Mouse (Mus musculus): ENCODE measurements at regions not wholly inside any gene's neighbourhood (a gene's known extent, or its start where the extent isn't known, plus 50 kb on each side); places are given as distances from the start of the nearest gene placed in this dataset.
"Not testable (repeated sequence)": the region's sequence is repeated elsewhere in the genome, so short reads cannot be mapped to it uniquely, and the experiment has no call there.

GRCm38 (mm10) chr16:69937514-69938194, 74.1 kb upstream of the Speer2 start:
- intact Hi-C loops (cut with DNase I) = no loop called here
- no peak for DNase-seq

- DNase-seq = no peak
- intact Hi-C loops (cut with DNase I) = no loop called here
Observed at GRCm38 (mm10) chr16:69943635-69944034, 80.1 kb upstream of the Speer2 start.

- DNase-seq = no peak
- intact Hi-C loops (cut with DNase I) = no loop called here
Observed at GRCm38 (mm10) chr16:69948783-69949182, 85.2 kb upstream of the Speer2 start.

GRCm38 (mm10) chr16:69949339-69949738, 85.8 kb upstream of the Speer2 start:
- intact Hi-C loops (cut with DNase I) = no loop called here

GRCm38 (mm10) chr16:69951581-69951980, 88.0 kb upstream of the Speer2 start:
- no peak for DNase-seq
- intact Hi-C loops (cut with DNase I) = no loop called here

More at GRCm38 (mm10) chr16:69949339-69949738, 85.8 kb upstream of the Speer2 start:
- DNase-seq = no peak

- intact Hi-C loops (cut with DNase I) = not testable (repeated sequence)
Observed at GRCm38 (mm10) chr16:69966561-69966960, 103.0 kb upstream of the Speer2 start.

GRCm38 (mm10) chr16:69979813-69980527, 116.4 kb upstream of the Speer2 start:
- intact Hi-C loops (cut with DNase I) = no loop called here
- DNase-seq = no peak

More at GRCm38 (mm10) chr16:69966561-69966960, 103.0 kb upstream of the Speer2 start:
- not testable (repeated sequence) for DNase-seq

GRCm38 (mm10) chr16:69984320-69984719, 120.8 kb upstream of the Speer2 start:
- no peak for DNase-seq
- intact Hi-C loops (cut with DNase I) = no loop called here

- intact Hi-C loops (cut with DNase I) = no loop called here
- DNase-seq = no peak
Observed at GRCm38 (mm10) chr16:69991907-69992470, 128.4 kb upstream of the Speer2 start.

GRCm38 (mm10) chr16:69992715-69993114, 129.2 kb upstream of the Speer2 start:
- DNase-seq = no peak
- intact Hi-C loops (cut with DNase I) = no loop called here

- DNase-seq = no peak
- intact Hi-C loops (cut with DNase I) = no loop called here
Observed at GRCm38 (mm10) chr16:70006863-70007262, 143.3 kb upstream of the Speer2 start.

GRCm38 (mm10) chr16:70016980-70017379, 153.4 kb upstream of the Speer2 start:
- no peak for DNase-seq

GRCm38 (mm10) chr16:70019564-70019963, 156.0 kb upstream of the Speer2 start:
- no peak for DNase-seq
- intact Hi-C loops (cut with DNase I) = no loop called here

More at GRCm38 (mm10) chr16:70016980-70017379, 153.4 kb upstream of the Speer2 start:
- intact Hi-C loops (cut with DNase I) = no loop called here

GRCm38 (mm10) chr16:70021436-70021835, 157.9 kb upstream of the Speer2 start:
- no peak for DNase-seq
- intact Hi-C loops (cut with DNase I) = no loop called here

- peak; percentile 31 for DNase-seq
- intact Hi-C loops (cut with DNase I) = no loop called here
Observed at GRCm38 (mm10) chr16:70028649-70029048, 165.1 kb upstream of the Speer2 start.

GRCm38 (mm10) chr16:70045547-70045946, 182.0 kb upstream of the Speer2 start:
- intact Hi-C loops (cut with DNase I) = no loop called here
- DNase-seq = no peak

- intact Hi-C loops (cut with DNase I) = no loop called here
- no peak for DNase-seq
Observed at GRCm38 (mm10) chr16:70046009-70046408, 182.5 kb upstream of the Speer2 start.

- intact Hi-C loops (cut with DNase I) = no loop called here
- DNase-seq = no peak
Observed at GRCm38 (mm10) chr16:70049850-70050249, 186.3 kb upstream of the Speer2 start.

- no peak for DNase-seq
- intact Hi-C loops (cut with DNase I) = no loop called here
Observed at GRCm38 (mm10) chr16:70071471-70071870, 207.9 kb upstream of the Speer2 start.

GRCm38 (mm10) chr16:70073740-70074139, 210.2 kb upstream of the Speer2 start:
- intact Hi-C loops (cut with DNase I) = no loop called here

GRCm38 (mm10) chr16:70079497-70079896, 216.0 kb upstream of the Speer2 start:
- intact Hi-C loops (cut with DNase I) = no loop called here

More at GRCm38 (mm10) chr16:70073740-70074139, 210.2 kb upstream of the Speer2 start:
- no peak for DNase-seq

GRCm38 (mm10) chr16:70091291-70091690, 222.5 kb upstream of the Gbe1 start:
- intact Hi-C loops (cut with DNase I) = no loop called here
- DNase-seq = no peak

More at GRCm38 (mm10) chr16:70079497-70079896, 216.0 kb upstream of the Speer2 start:
- DNase-seq = no peak
